Mouse (Mus musculus): ENCODE results near the gene 4930404N11Rik. TPM values are rescaled to one million over a fixed set of nuclear protein-coding genes. Genes with fewer than 3 reads are reported as not detected.

The 4930404N11Rik gene
- total RNA-seq, 1 experiment from 2014 or later, result 2.0 TPM

GRCm38 (mm10) chr10:81379809-81380378 is 14.3 kb upstream of the 4930404N11Rik start:
- no peak for DNase-seq

- DNase-seq, result no peak
Measured at GRCm38 (mm10) chr10:81379183-81379553, 13.6 kb upstream of the 4930404N11Rik start.

GRCm38 (mm10) chr10:81378553-81379182 is 13.1 kb upstream of the 4930404N11Rik start:
- peak; percentile 100 for DNase-seq

- peak; percentile 65 for DNase-seq
Measured at GRCm38 (mm10) chr10:81377793-81378552, 12.4 kb upstream of the 4930404N11Rik start, which contains the start of gene Fzr1. Fzr1 (minus strand) TSS chr10:81378516.

GRCm38 (mm10) chr10:81377362-81377664 is 11.7 kb upstream of the 4930404N11Rik start:
- no peak for DNase-seq

GRCm38 (mm10) chr10:81376561-81377361 is 11.1 kb upstream of the 4930404N11Rik start:
- no peak for DNase-seq

- DNase-seq, result no peak
Measured at GRCm38 (mm10) chr10:81375322-81375721, 9.7 kb upstream of the 4930404N11Rik start.

GRCm38 (mm10) chr10:81367207-81367495 is 1.5 kb upstream of the 4930404N11Rik start:
- no peak for DNase-seq

GRCm38 (mm10) chr10:81366477-81367206 is 1.0 kb upstream of the 4930404N11Rik start:
- DNase-seq, result no peak

GRCm38 (mm10) chr10:81365073-81365472 is 543 bp downstream of the 4930404N11Rik start:
- no peak for DNase-seq

GRCm38 (mm10) chr10:81364666-81365065 is 950 bp downstream of the 4930404N11Rik start:
- DNase-seq, result peak; percentile 70

- peak; percentile 63 for DNase-seq
Measured at GRCm38 (mm10) chr10:81363436-81364346, 1.9 kb downstream of the 4930404N11Rik start.

GRCm38 (mm10) chr10:81362336-81362949 is 3.2 kb downstream of the 4930404N11Rik start:
- DNase-seq, result peak; percentile 52

- no peak for DNase-seq
Measured at GRCm38 (mm10) chr10:81360721-81361120, 4.9 kb downstream of the 4930404N11Rik start.

- no peak for DNase-seq
Measured at GRCm38 (mm10) chr10:81358841-81359240, 6.8 kb downstream of the 4930404N11Rik start.

GRCm38 (mm10) chr10:81358209-81358608 is 7.4 kb downstream of the 4930404N11Rik start:
- no peak for DNase-seq

GRCm38 (mm10) chr10:81356991-81357844 is 8.4 kb downstream of the 4930404N11Rik start, which contains the start of gene Mfsd12:
Mfsd12 (plus strand) TSS chr10:81357491.
- peak; percentile 95 for DNase-seq

- no peak for DNase-seq
Measured at GRCm38 (mm10) chr10:81356352-81356990, 9.1 kb downstream of the 4930404N11Rik start.

GRCm38 (mm10) chr10:81355533-81355932 is 10.1 kb downstream of the 4930404N11Rik start:
- no peak for DNase-seq

Measured in adrenal gland, postnatal 14 days (tissue).